In the genomic region with DNA sequence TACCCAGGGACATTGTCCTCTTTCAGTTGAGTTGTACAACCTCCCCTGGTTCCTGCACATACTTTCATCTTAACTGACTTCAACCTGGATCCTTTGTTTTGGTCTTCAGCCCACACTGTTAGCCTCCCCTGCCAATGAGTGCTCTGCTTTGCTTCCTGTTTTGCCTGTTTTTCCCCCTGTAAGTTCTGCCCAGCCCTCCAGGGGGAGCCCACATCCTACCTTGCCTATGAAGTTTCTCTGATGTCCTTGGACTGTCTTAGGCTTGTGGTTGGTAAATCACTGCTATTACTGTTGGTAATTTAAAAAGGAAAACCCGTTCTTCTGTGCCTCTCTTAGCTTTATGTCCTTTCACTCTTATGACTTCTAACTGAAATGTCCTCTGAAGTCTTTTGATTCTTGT, we compare ENCODE assay signal across 8 mouse cellular contexts.
A peak's percentile ranks its signal among the peaks of the same experiment; 100 is the strongest.
DNase-seq lines count a peak whose midpoint lies in the region; ATAC-seq and TF ChIP-seq lines count a peak whose summit lies in the region.
"Had no signal": no experiment of that assay in that cellular context is flagged by ENCODE, and none has a peak within 500 bp of the region (broad histone marks: within the 10 kb centered on the region; RNA-seq: fewer than 3 reads in every experiment).

No protein-coding gene starts in this region.

- intact Hi-C loops in heart, postnatal 25 days (cut with DNase I) = loop anchor here (1.0 to 5.0 kb wide), 2 partner anchors 159 to 179 kb away; no protein-coding TSS in a partner anchor

- H3K27ac ChIP-seq in ES-E14 (ENCODE audit: insufficient read depth, low read depth, low read length, poor library complexity, severe bottlenecking) = no peak overlapping the region
- no peak overlapping the region for H3K27ac ChIP-seq in embryonic facial prominence, embryonic 10.5 days (replicated peaks)
- H3K27ac ChIP-seq: macrophage had no signal

- in situ Hi-C loops in ES-E14 (cut with MboI; ENCODE audit: low sequenced_read_pairs in 2 of 2, unreplicated experiment in 2 of 2) = loop anchor here in 1 of 2 experiments (25.0 kb wide), 1 partner anchor 176 kb away; no protein-coding TSS in a partner anchor

- no peak overlapping the region for H3K9ac ChIP-seq in ES-E14 (ENCODE audit: insufficient read depth, low read depth, low read length, poor library complexity, severe bottlenecking)

- peak; percentile 93 for ATAC-seq in megakaryocyte, adult 5-6 weeks (ENCODE audit: poor library complexity, severe bottlenecking)

- DNase-seq in ES-E14 (ENCODE audit: low read depth, low spot score) = peak; percentile 59
- DNase-seq in adrenal gland, adult 2 months = peak; percentile 86
- peak; percentile 74 for DNase-seq in embryonic facial prominence, embryonic 10.5 days (ENCODE audit: low spot score)
- peak; percentile 55 for DNase-seq in heart, postnatal 25 days (ENCODE audit: low spot score)
- DNase-seq in layer of hippocampus, postnatal 14 days (ENCODE audit: low spot score in 2 of 2) = peak; percentile 49 to 58
- peak; percentile 11 to 71 for DNase-seq in spleen, postnatal 10 days (ENCODE audit: low spot score in 2 of 2)

- no peak overlapping the region for H3K4me3 ChIP-seq in ES-E14 (ENCODE audit: insufficient read depth in 1 of 2, low read depth in 1 of 2, low read length in 2 of 2, poor library complexity in 1 of 2, severe bottlenecking in 1 of 2)
- no peak overlapping the region for H3K4me3 ChIP-seq in embryonic facial prominence, embryonic 10.5 days

- no peaks in the 10 kb centered on the region for H3K9me3 ChIP-seq in ES-E14 (ENCODE audit: control insufficient read depth, insufficient read depth, low read depth, low read length)
- no peaks in the 10 kb centered on the region for H3K9me3 ChIP-seq in embryonic facial prominence, embryonic 10.5 days

- WGBS in embryonic facial prominence, embryonic 10.5 days = 36% methylated on average over 1 of the region's 1 CpGs

- no peaks in the 10 kb centered on the region for H3K27me3 ChIP-seq in embryonic facial prominence, embryonic 10.5 days (replicated peaks; ENCODE audit: low read depth, poor library complexity, severe bottlenecking)

- no peaks in the 10 kb centered on the region for H3K4me1 ChIP-seq in ES-E14 (ENCODE audit: control insufficient read depth in 2 of 2, insufficient read depth in 2 of 2, low read length in 2 of 2, poor library complexity in 1 of 2)
- peaks cover 6% of the 10 kb centered on the region for H3K4me1 ChIP-seq in embryonic facial prominence, embryonic 10.5 days

- H3K36me3 ChIP-seq in ES-E14 (ENCODE audit: control insufficient read depth, insufficient read depth, low read length, poor library complexity, severe bottlenecking) = no peaks in the 10 kb centered on the region; the same call in 1 of the 2 replicates
- no peaks in the 10 kb centered on the region for H3K36me3 ChIP-seq in embryonic facial prominence, embryonic 10.5 days (replicated peaks)

TF ChIP-seq in ES-E14, 5 proteins besides CTCF, POLR2A, EP300 and RAD21:
- no peak for TF ChIP-seq HCFC1 (IDR thresholded peaks at IDR 0.05; ENCODE audit: borderline replicate concordance, insufficient read depth, low read length)
- peak; percentile 69 for TF ChIP-seq ZC3H11A (IDR thresholded peaks at IDR 0.05; ENCODE audit: borderline replicate concordance, low read depth, low read length)
- TF ChIP-seq ZNF384 (IDR thresholded peaks at IDR 0.05; ENCODE audit: low read depth, low read length) = no peak
- TF ChIP-seq CHD2 (IDR thresholded peaks at IDR 0.05; ENCODE audit: low read depth, low read length) = no peak
- TF ChIP-seq MAFK (IDR thresholded peaks at IDR 0.05; ENCODE audit: insufficient read depth, low read depth, low read length) = no peak
